Mouse (Mus musculus): ENCODE data around the gene Apbb2. TPM values are rescaled to one million over a fixed set of nuclear protein-coding genes. Genes with fewer than 3 reads are reported as not detected.

Apbb2 gene
- polyA plus RNA-seq, 1 experiment: not detected

DNA sequence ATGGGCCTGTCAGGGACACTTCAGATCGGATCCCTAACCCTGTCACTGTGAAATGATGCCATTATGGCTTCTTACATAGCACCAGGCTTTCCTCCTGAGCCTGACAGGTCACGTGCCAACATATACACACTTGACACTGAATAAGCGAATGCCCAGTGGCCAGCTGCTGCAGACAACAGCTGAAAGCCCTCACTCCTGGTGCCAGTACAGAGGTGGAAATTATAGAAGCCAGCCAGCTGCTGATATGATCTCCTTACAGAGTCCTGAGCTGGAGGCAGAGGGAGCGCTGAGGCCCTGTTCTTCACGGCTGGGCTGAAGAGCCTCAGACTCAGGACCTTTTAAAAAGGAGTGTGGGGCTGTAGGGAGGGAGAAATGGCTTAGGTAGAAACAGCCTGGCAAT lies 234.5 kb downstream of the Apbb2 start:
- no peak for TF ChIP-seq GATA1 (IDR thresholded peaks at IDR 0.05; ENCODE audit: low read length)

DNA sequence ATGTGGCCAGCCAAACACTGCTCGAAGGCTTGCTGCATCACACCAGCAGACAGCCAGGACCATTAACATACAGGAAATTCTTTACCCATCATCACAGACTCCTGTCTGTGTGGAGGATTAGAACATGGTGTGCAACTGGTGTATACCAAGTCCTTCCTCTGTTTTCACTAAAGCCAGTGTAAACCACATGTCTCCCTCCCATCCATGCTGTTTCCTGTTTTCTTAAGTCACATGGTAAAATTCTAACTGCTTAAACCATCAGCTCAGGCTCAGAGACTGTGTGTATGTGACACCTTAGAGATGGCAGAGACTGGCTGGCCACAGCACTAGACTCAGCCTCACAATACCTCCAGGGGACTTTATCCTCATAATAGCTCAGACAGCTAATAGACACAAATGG lies 236.5 kb downstream of the Apbb2 start:
- no peak for TF ChIP-seq GATA1 (IDR thresholded peaks at IDR 0.05; ENCODE audit: low read length)

DNA sequence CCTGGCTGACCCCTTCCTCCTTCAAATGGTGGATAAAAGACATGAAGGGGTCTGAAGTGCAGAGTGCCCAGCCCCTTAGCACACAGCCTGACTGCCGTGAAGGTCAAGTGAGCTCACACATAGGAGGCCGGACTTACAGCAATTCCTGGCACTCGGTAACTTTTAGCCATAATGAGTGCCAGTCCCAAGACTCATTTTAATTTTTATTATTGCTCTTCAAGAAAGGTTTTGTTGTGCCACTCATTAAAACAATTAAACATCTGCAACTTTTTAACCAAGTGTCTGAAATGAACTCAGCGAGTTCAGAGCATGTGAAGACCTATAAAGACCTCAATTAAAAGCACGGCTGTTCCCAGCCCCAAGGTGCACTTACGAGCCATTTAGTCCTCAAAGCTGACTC lies 239.6 kb downstream of the Apbb2 start:
- TF ChIP-seq GATA1 (IDR thresholded peaks at IDR 0.05; ENCODE audit: low read length): no peak

DNA sequence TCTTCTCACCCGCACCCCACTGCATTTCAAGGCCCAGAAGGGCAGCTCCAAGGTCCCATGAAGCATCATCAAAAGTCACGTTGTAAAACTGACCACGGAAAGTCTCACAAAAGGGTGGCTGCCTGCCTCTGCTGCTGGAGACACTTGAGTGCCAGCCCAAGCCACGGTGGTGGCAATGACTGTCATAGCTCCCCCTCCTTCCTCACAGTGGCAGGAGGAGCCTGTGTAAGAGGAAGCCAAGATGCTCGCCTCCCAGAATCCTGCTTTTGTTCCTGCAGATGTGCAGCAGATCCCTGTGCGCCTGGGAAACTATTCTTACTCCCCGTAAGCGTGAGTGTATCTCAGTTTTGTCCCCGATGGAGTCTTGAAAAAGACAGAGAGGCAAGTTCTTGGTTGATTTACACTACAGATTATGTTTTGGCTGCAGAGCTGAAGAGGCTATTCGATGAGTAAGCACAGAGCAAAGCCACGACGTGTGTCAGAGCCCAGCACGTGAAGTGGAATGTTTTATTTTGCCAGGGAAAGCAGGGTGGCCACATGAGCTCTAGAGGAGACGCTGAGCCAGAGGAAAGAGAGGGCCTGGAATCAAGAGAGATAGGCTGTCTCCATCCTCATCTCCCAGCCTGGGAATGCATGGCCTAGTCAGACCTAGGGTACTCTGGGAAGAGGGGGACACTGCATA lies 241.9 kb downstream of the Apbb2 start:
- no peak for TF ChIP-seq GATA1 (IDR thresholded peaks at IDR 0.05; ENCODE audit: low read length)

DNA sequence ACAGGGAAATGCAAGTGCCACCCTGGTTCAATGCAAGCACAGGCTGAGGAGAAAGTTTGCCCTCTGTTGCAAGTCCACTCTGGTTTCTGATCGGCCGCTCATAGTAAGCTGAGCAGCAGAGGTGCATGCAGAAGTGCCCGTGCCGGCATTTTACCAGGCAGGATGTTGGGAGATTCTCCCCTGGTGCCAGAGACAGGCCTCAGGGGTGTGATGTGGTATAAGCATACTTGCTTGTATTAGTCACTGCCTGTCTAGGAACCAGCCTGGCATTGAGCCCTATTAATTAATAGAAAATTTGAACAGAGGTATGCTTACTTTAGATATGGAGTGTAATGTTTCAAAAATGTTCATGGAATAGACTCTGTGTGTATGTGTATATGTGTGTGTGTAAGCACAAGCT lies 244.2 kb downstream of the Apbb2 start:
- TF ChIP-seq GATA1 (IDR thresholded peaks at IDR 0.05; ENCODE audit: low read length): no peak

DNA sequence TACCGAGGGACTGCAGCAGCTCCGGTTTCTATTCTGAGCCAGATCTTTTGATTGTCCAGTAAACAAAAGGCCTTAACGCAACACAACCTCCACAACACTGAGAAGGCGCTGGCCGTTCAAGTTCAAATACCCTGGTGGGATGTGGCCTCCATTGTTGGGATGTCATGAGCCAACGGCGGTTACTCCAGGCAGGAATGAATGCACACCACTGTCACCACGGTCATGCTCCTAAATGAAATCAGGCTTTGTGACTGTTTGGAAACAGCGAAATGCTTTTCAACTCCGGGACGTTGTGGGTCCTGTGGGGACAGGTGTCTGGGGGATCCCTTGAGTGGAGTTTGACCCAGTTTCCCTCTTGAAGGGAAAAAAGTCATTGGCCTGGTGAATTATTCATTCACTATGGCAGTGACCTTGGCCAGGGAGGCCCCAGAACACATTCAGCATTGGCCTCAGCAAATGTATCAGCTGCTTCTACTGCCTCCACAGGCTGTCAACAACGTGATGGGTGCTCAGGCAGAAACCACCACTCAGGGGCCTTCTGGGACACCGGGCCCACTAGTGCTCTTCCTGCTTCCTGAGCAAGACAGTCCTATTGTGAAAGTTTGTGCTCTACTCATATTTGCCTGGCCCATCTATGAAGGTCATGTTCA lies 244.9 kb downstream of the Apbb2 start:
- TF ChIP-seq GATA1 (IDR thresholded peaks at IDR 0.05; ENCODE audit: low read length): no peak

DNA sequence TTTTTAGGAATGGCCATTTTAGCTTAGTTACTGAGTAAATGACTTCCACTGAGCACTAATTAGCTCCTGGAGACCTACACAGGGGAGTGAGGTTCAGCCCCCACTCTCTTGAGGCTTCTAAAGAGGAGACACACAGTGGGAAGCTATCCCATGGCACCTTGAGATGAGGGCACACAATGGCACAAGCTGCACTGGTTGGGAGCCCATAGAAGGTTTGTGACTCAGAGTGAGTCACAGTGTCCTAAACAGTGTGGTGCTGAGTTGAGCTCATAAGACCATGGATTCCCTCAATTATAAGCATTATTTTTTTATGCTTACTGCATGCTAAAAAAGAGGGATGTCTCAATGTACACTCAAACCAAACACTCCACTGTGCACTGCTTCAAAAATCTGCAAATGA lies 247.5 kb downstream of the Apbb2 start:
- TF ChIP-seq GATA1 (IDR thresholded peaks at IDR 0.05; ENCODE audit: low read length): no peak

DNA sequence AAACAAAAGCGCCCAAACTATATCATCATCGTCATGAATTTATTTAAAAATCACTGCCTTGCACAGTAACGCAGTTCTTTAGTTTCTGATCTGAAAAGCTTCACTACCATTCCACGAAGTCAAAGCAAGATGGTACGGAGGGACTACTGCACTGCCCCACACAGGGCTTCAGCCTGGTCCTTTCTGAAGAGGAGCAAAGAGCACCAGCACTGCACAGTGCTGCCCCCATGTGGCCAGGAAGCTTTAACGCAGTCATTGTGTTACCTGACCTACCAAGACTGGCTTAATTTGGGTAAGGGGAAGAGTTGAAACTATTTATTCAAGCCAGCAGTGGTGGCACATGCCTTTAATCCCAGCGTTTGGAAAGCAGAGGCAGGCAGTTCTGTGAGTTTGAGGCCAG lies 249.6 kb downstream of the Apbb2 start:
- TF ChIP-seq GATA1 (IDR thresholded peaks at IDR 0.05; ENCODE audit: low read length): no peak

DNA sequence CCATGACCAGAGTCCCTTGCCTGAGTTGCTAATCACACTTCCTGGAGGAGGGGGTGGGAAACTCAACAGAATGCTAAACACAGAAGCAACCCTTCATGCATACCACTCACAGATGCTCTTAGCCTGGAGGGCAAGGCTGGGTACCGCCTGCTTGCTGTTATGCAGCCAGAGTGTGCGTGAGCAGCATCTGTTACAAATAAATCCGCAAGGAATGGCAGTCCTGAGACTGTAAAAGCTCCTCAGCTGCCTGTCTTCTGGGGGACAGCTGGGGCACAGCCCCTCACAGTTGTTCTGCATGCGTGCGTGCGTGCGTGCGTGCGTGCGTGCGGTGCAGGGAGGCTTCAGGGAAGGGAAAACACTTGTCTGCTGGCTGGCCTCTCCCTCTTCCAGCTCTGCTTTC lies 250.9 kb downstream of the Apbb2 start:
- no peak for TF ChIP-seq GATA1 (IDR thresholded peaks at IDR 0.05; ENCODE audit: low read length)

DNA sequence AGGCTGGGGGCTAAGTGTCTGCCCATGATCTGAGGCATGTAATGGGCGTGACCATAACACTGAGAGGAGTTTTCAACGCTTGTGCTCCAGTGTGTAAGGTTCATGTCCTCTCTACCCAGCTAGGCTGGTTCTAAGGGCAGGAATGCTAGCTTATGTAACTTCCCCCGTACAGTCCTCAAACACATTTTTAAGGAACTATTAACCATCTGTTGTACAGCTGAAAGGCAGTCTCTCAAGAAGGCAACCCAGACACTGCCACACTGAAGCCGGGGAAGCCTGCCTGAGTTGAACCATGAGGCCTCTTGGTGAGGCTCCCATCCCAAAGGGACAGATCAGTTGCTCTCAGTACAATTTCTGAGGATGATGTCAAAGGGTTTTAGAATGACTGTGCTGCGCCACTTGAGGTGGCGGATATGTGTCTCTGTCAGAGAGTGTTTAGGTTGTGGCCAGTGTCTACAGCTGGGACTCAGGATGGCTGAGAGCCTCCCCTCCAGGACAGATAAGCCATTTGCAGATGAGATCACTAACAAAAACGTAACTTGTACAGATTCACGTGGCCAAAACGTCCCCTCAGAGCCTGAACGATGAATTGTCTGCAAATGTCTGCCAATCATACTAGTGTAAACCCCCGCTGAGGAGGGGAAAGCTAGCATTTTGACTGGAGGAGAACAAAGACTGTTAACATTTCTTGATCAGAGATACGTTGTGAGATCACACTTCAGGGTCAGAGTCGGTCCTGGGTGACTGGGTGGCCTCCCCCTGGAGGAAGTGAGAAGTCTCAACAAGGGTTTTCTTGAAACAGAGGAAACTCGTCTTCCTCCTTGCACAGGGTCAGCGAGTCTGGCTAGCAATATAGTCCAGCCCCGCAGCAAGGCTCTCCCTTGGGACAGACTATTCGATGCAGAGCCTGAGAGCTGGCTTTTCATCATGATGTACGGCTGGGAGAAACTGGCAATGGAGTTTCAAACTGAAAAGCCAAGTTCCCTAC lies 255.0 kb downstream of the Apbb2 start:
- TF ChIP-seq GATA1 (IDR thresholded peaks at IDR 0.05; ENCODE audit: low read length): no peak

DNA sequence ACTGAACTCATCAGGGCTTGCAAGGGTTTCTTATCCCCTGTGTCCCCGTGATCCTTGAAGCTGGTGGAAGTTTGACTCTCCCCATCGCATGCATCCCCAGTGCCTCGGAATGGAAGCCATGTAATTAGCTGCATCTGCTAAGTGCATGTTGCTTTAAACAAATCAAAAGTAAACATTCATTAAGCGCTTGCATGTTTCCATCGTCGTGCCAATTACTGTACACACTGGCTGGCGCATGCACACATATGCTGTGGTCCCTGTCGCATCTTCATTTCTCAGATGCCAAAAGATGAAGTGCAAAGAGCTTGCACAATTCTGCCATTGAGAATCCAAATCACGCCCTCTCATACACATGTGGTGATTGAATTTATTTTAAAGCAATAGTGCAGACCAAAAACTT lies 257.8 kb downstream of the Apbb2 start:
- TF ChIP-seq GATA1 (IDR thresholded peaks at IDR 0.05; ENCODE audit: low read length): no peak

DNA sequence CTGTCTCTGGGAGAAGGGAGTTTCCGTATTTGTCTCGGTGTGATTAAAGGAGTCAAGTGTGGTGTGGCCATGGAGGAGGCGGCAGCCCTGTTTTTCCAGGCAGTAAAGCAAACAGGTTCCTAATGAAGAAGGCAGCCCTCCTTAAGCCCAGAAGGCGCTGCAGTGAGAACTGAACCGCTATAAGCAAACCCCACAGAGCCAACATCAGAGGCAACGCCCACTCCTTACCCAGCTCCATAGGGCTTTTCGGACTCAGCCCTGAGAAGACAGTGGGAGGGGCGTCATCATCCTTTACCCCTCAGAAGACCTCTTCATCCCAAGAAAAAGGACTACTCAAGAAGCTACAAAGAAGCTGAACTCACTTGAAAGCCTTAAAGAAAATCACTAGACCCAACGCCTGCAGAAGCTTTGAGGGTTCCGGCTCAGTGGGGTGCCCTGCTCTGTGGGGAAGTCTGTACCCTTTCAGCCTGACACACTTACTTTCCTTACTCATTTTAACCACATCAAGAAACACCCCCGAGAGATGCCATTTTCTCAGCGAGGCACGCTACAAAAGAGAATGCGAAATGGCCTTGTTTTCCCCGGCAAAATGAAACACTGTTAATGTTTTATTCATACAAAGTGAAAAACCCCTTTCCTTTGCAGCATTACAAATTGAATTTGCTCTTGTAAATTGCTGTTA lies 258.7 kb downstream of the Apbb2 start:
- no peak for TF ChIP-seq GATA1 (IDR thresholded peaks at IDR 0.05; ENCODE audit: low read length)

DNA sequence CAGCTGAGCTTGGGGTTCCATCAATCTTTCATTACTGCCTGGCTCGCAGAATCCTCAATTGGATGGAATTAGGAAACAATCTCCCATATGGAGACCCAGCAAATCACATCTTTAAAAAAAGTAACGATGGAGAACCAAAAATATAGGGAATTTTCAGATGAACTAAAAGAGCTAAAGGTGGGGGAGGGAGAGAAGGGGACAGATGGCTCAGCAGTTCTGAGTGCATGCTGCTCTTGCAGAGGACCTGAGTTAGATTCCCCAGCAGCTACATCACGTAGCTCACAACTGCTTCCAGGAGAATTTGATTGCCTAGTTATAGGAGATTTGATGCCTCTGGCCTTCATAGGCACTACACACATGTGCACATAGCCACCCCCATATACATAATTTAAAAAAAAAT lies 263.4 kb downstream of the Apbb2 start:
- no peak for TF ChIP-seq GATA1 (IDR thresholded peaks at IDR 0.05; ENCODE audit: low read length)

DNA sequence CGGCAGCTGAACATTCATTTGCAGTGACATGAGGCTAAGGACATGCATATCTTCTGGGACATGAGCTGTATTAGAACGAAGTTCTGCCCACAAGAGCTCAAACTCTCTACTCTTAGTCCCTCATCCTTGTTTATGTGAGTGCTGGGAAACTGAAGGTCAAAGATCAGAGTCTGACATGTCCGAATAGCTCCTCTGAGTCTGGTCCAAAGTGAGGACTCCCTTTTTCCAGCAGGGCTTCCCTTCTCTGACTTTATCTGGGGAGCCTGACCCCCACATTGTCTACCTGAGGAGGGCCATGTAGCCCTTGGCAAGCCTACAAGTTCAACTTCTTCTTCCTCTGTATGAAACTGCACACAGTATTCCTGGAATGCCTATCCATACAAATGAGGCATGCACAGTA lies 264.7 kb downstream of the Apbb2 start:
- TF ChIP-seq GATA1 (IDR thresholded peaks at IDR 0.05; ENCODE audit: low read length): no peak

DNA sequence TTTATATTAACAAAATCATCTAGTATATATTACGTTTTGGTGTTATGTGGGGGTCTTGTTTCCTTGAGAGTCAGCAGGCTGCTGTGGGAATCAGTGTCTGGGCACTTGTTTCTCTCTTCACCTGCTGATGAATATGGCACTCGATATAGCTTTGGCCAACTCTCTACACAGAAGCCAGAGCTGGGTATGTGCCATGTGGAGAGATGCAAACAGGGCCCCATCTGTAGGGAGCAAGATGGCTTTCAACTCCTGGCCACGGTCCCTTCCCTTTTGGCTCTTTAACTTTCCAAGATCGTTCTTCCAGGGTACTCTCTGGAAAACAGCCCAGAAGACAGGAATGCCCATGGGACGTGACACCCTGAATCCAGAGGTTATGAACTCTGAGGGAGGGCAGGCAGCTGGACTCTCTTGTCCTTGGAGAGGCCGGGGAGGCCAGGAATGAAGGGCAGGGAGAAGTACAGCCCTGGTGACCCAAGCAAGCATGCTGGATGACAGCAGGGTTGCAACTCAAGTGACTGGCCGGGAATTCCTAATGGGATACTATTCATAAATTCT lies 266.7 kb downstream of the Apbb2 start:
- no peak for TF ChIP-seq GATA1 (IDR thresholded peaks at IDR 0.05; ENCODE audit: low read length)
